Mouse (Mus musculus) lung, adult 2 months (tissue): ENCODE data around the gene Brd3.

Experiments
- CTCF ChIP-seq: fragments of 200-500 bp; IDR thresholded peaks from 2 replicates; pipeline ENCODE4 v1.5.1; 2011; ENCODE audit warnings: mild to moderate bottlenecking, low read length, control low read depth; ENCODE audit not compliant: insufficient read depth
- POLR2A ChIP-seq: fragments of 200-500 bp; IDR thresholded peaks from 2 replicates; pipeline ENCODE4 v1.6.1; 2011; ENCODE audit warnings: low read depth, mild to moderate bottlenecking, control low read depth, low read length, borderline replicate concordance; ENCODE audit errors: extremely low read depth

- TF ChIP-seq CTCF (no peak), POLR2A (no peak)
Observed at GRCm38 (mm10) chr2:27548664-27549369, 41.4 kb upstream of the Brd3 start.
